Mouse (Mus musculus) kidney, adult 2 months (tissue): ENCODE data around the gene Colca2. TPM values are rescaled to one million over a fixed set of nuclear protein-coding genes. Genes with fewer than 3 reads are reported as not detected.

Source experiments
- DNase-seq: peaks from one replicate; pipeline ENCODE4 v3.0.0; 2021
- H3K27ac ChIP-seq: fragments of 200-500 bp; 2 replicates; pipeline ENCODE4 v1.5.1; 2012; ENCODE audit warnings: low read depth, low read length, control low read depth, inconsistent platforms; ENCODE audit not compliant: insufficient read depth
- H3K27me3 ChIP-seq: fragments of 200-500 bp; replicated peaks from 2 replicates; pipeline ENCODE4 v1.6.1; 2012; ENCODE audit warnings: mild to moderate bottlenecking, moderate library complexity, low read length, inconsistent platforms; ENCODE audit not compliant: control insufficient read depth, insufficient read depth
- H3K36me3 ChIP-seq: fragments of 200-500 bp; 2 replicates; pipeline ENCODE4 v1.6.1; 2012; ENCODE audit warnings: mild to moderate bottlenecking, moderate library complexity, low read length, inconsistent platforms; ENCODE audit not compliant: control insufficient read depth, insufficient read depth
- H3K4me1 ChIP-seq: fragments of 200-500 bp; 2 replicates; pipeline ENCODE4 v1.6.1; 2011; ENCODE audit warnings: low read length; ENCODE audit not compliant: control insufficient read depth, insufficient read depth
- H3K4me3 ChIP-seq: fragments of 200-500 bp; 2 replicates; pipeline ENCODE4 v1.5.1; 2011; ENCODE audit warnings: mild to moderate bottlenecking, low read depth, low read length, control low read depth; ENCODE audit not compliant: insufficient read depth
- CTCF ChIP-seq: fragments of 200-500 bp; conservative IDR thresholded peaks from 2 replicates; pipeline ENCODE4 v1.5.1; 2011; ENCODE audit warnings: low read depth, mild to moderate bottlenecking, control low read depth, low read length, moderate library complexity, mixed read lengths; ENCODE audit not compliant: insufficient read depth, insufficient read length
- POLR2A ChIP-seq: fragments of 200-500 bp; IDR thresholded peaks from one replicate; pipeline ENCODE4 v1.6.1; 2011; ENCODE audit warnings: low read depth, low read length, control low read depth
- WGBS: fragments of 180-500 bp; shearing (Covaris S2); methylation state at CpG from one replicate; pipeline ENCODE4 v1.1.7; 2018; 5-methylcytosine and 5-hydroxymethylcytosine counted together
- polyA plus RNA-seq: library from polyadenylated mRNA; depleted of rRNA; stranded (reverse); fragments of >200 nt; gene quantifications from 2 replicates; pipeline ENCODE4 v1.2.3, GENCODE M21; 2012

Gene Colca2
- polyA plus RNA-seq, 1 experiment, result 1.9 TPM

- TF ChIP-seq CTCF, result no peak
- TF ChIP-seq POLR2A, result no peak
- Histone ChIP-seq H3K27me3 (no peaks in the 10 kb centered on the region), H3K4me1 (0 out of 2 replicates have a peak, but pooled peaks cover 3% of the 10 kb centered on the region), H3K4me3 (no peak overlapping the region), H3K27ac (no peak overlapping the region), H3K36me3 (no peaks in the 10 kb centered on the region)
- no peak for DNase-seq
- WGBS, result 74% methylated on average over 4 of the region's 4 CpGs
Observed at GRCm38 (mm10) chr9:51290980-51291379, 12.6 kb upstream of the Colca2 start.

- Histone ChIP-seq H3K36me3 (no peaks in the 10 kb centered on the region), H3K4me3 (no peak overlapping the region), H3K27me3 (no peaks in the 10 kb centered on the region), H3K27ac (no peak overlapping the region), H3K4me1 (0 out of 2 replicates have a peak, but pooled peaks cover 3% of the 10 kb centered on the region)
- peak; percentile 29 for DNase-seq
- WGBS, result 40% methylated on average over 2 of the region's 2 CpGs
- no peak for TF ChIP-seq CTCF
- TF ChIP-seq POLR2A, result no peak
Observed at GRCm38 (mm10) chr9:51286079-51286478, 7.7 kb upstream of the Colca2 start.

GRCm38 (mm10) chr9:51277834-51278498 lies 403 bp downstream of the Colca2 start:
- no peak for DNase-seq
- H3K4me3 ChIP-seq, result peak overlapping the region; percentile 56
- H3K4me1 ChIP-seq, result peaks cover 3% of the 10 kb centered on the region; the same call in 1 of the 2 replicates
- peak overlapping the region; percentile 69; the same call in 1 of the 2 replicates for H3K27ac ChIP-seq
- H3K36me3 ChIP-seq, result no peaks in the 10 kb centered on the region
- TF ChIP-seq CTCF (no peak), POLR2A (no peak)
- WGBS, result 19% methylated on average over 13 of the region's 13 CpGs
- no peaks in the 10 kb centered on the region for H3K27me3 ChIP-seq

GRCm38 (mm10) chr9:51274678-51275077 lies 3.7 kb downstream of the Colca2 start:
- H3K4me1 ChIP-seq, result peaks cover 3% of the 10 kb centered on the region; the same call in 1 of the 2 replicates
- H3K27me3 ChIP-seq, result no peaks in the 10 kb centered on the region
- TF ChIP-seq POLR2A (no peak), CTCF (no peak)
- no peak overlapping the region for H3K4me3 ChIP-seq
- DNase-seq, result no peak
- H3K36me3 ChIP-seq, result no peaks in the 10 kb centered on the region
- no peak overlapping the region for H3K27ac ChIP-seq
- 36% methylated on average over 4 of the region's 4 CpGs for WGBS

GRCm38 (mm10) chr9:51273581-51274154 lies 4.7 kb downstream of the Colca2 start:
- peaks cover 3% of the 10 kb centered on the region; the same call in 1 of the 2 replicates for H3K4me1 ChIP-seq
- no peak overlapping the region for H3K4me3 ChIP-seq
- no peak for DNase-seq
- WGBS, result 74% methylated on average over 9 of the region's 9 CpGs
- no peak overlapping the region for H3K27ac ChIP-seq
- TF ChIP-seq POLR2A (no peak), CTCF (no peak)
- H3K36me3 ChIP-seq, result no peaks in the 10 kb centered on the region
- no peaks in the 10 kb centered on the region for H3K27me3 ChIP-seq

DNA sequence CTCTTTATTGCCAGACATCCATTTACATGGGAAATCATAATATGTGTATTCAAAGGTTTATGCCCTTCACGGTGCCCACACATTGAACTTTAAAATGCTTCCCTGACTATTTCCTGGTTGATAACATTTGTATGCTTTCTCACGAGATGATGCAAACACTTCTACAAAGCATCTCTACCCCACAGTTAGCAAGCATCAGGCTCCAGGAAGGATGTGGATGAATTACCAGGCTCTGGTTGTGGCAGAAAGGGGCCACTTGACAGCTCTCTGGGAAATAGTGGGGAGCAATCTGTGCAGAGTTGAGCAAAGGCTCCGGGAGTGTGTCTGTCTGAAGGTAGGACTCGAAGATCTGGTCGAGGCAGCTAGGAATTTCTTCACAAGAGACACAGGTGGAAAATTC lies 6.3 kb downstream of the Colca2 start:
- no peaks in the 10 kb centered on the region for H3K4me1 ChIP-seq
- no peak overlapping the region for H3K27ac ChIP-seq
- no peaks in the 10 kb centered on the region for H3K27me3 ChIP-seq
- TF ChIP-seq POLR2A, result no peak
- TF ChIP-seq CTCF, result no peak
- no peak for DNase-seq
- no peak overlapping the region for H3K4me3 ChIP-seq
- no peaks in the 10 kb centered on the region for H3K36me3 ChIP-seq
- WGBS, result 78% methylated on average over 5 of the region's 5 CpGs

- no peak for DNase-seq
- no peak overlapping the region for H3K27ac ChIP-seq
- 89% methylated on average over 8 of the region's 8 CpGs for WGBS
- H3K27me3 ChIP-seq, result no peaks in the 10 kb centered on the region
- no peaks in the 10 kb centered on the region for H3K36me3 ChIP-seq
- no peak overlapping the region for H3K4me3 ChIP-seq
- TF ChIP-seq POLR2A, result no peak
- H3K4me1 ChIP-seq, result no peaks in the 10 kb centered on the region
Observed at GRCm38 (mm10) chr9:51271073-51271472, 7.3 kb downstream of the Colca2 start.
